Comparison of ENCODE assay signal across 8 mouse cellular contexts in genomic region chr9:119981183-119982179, GRCm38 (mm10). TPM values are rescaled to one million over a fixed set of nuclear protein-coding genes. Genes with fewer than 3 reads are reported as not detected.
DNase-seq lines count a peak whose midpoint lies in the region; ATAC-seq lines count a peak whose summit lies in the region.

No protein-coding gene starts in this region.

- under 1% methylated on average over 16 of the region's 16 CpGs for WGBS in embryonic facial prominence, embryonic 12.5 days
- under 1% methylated on average over 16 of the region's 16 CpGs for WGBS in heart, embryonic 12.5 days
- 2% methylated on average over 16 of the region's 16 CpGs for WGBS in kidney, embryonic 14.5 days
- under 1% methylated on average over 16 of the region's 16 CpGs for WGBS in lung, embryonic 15.5 days
- WGBS in neural tube, embryonic 15.5 days: 2% methylated on average over 16 of the region's 16 CpGs

- peaks cover 77% of the 10 kb centered on the region for H3K4me1 ChIP-seq in embryonic facial prominence, embryonic 12.5 days
- peaks cover 74% of the 10 kb centered on the region for H3K4me1 ChIP-seq in heart, embryonic 12.5 days (replicated peaks)
- peaks cover 60% of the 10 kb centered on the region for H3K4me1 ChIP-seq in kidney, embryonic 14.5 days (ENCODE audit: control insufficient read depth, insufficient read depth, low read length)
- peaks cover 75% of the 10 kb centered on the region for H3K4me1 ChIP-seq in lung, embryonic 15.5 days
- peaks cover 55% of the 10 kb centered on the region for H3K4me1 ChIP-seq in neural tube, embryonic 15.5 days

- peak; percentile 92 for DNase-seq in CD4-positive, CD25-positive, alpha-beta regulatory T cell, adult 2 months (ENCODE audit: low read depth, low spot score)
- DNase-seq in thymus, postnatal 4 days: peak; percentile 86

- peak overlapping the region; percentile 98 for H3K4me2 ChIP-seq in embryonic facial prominence, embryonic 12.5 days (replicated peaks)
- peak overlapping the region; percentile 94 for H3K4me2 ChIP-seq in heart, embryonic 12.5 days
- peak overlapping the region; percentile 87 for H3K4me2 ChIP-seq in kidney, embryonic 14.5 days (replicated peaks; ENCODE audit: low read depth, low read length)
- peak overlapping the region; percentile 96 for H3K4me2 ChIP-seq in lung, embryonic 15.5 days
- peak overlapping the region; percentile 94 for H3K4me2 ChIP-seq in neural tube, embryonic 15.5 days

- no peaks in the 10 kb centered on the region for H3K36me3 ChIP-seq in embryonic facial prominence, embryonic 12.5 days
- no peaks in the 10 kb centered on the region for H3K36me3 ChIP-seq in heart, embryonic 12.5 days
- H3K36me3 ChIP-seq in kidney, embryonic 14.5 days (ENCODE audit: control insufficient read depth, insufficient read depth, low read length): no peaks in the 10 kb centered on the region
- H3K36me3 ChIP-seq in lung, embryonic 15.5 days: no peaks in the 10 kb centered on the region
- H3K36me3 ChIP-seq in neural tube, embryonic 15.5 days: no peaks in the 10 kb centered on the region

- H3K4me3 ChIP-seq in embryonic facial prominence, embryonic 12.5 days: peak overlapping the region; percentile 66
- H3K4me3 ChIP-seq in heart, embryonic 12.5 days: peak overlapping the region; percentile 80
- H3K4me3 ChIP-seq in kidney, embryonic 14.5 days (ENCODE audit: low read length): peak overlapping the region; percentile 68
- H3K4me3 ChIP-seq in lung, embryonic 15.5 days: peak overlapping the region; percentile 85
- H3K4me3 ChIP-seq in neural tube, embryonic 15.5 days (replicated peaks): peak overlapping the region; percentile 64

- H3K27ac ChIP-seq in embryonic facial prominence, embryonic 12.5 days: peak overlapping the region; percentile 92
- peak overlapping the region; percentile 99 for H3K27ac ChIP-seq in heart, embryonic 12.5 days (ENCODE audit: poor library complexity, severe bottlenecking)
- H3K27ac ChIP-seq in kidney, embryonic 14.5 days (ENCODE audit: low read depth, low read length): peak overlapping the region; percentile 94
- H3K27ac ChIP-seq in lung, embryonic 15.5 days: peak overlapping the region; percentile 99
- H3K27ac ChIP-seq in neural tube, embryonic 15.5 days (replicated peaks): peak overlapping the region; percentile 76

- ATAC-seq in activated CD4-positive, CD25-positive, alpha-beta regulatory T cell, adult 4 months: peak; percentile 44
- peak; percentile 44; the same call in 1 of the 2 replicates for ATAC-seq in embryonic facial prominence, embryonic 12.5 days (ENCODE audit: insufficient number of reproducible peaks, insufficient read depth, low FRiP score, low TSS enrichment)
- peak; percentile 40 for ATAC-seq in heart, embryonic 12.5 days (ENCODE audit: insufficient number of reproducible peaks, low FRiP score)
- ATAC-seq in kidney, embryonic 14.5 days (ENCODE audit: low FRiP score, low TSS enrichment): peak; percentile 30
- ATAC-seq in lung, embryonic 15.5 days (ENCODE audit: borderline replicate concordance, extremely low read depth, low FRiP score, low TSS enrichment): peak; percentile 64
- ATAC-seq in neural tube, embryonic 15.5 days (ENCODE audit: low FRiP score): no peak

- H3K27me3 ChIP-seq in embryonic facial prominence, embryonic 12.5 days: no peaks in the 10 kb centered on the region
- no peaks in the 10 kb centered on the region for H3K27me3 ChIP-seq in heart, embryonic 12.5 days (replicated peaks)
- no peaks in the 10 kb centered on the region for H3K27me3 ChIP-seq in kidney, embryonic 14.5 days (ENCODE audit: control insufficient read depth, insufficient read depth, low read length)
- no peaks in the 10 kb centered on the region for H3K27me3 ChIP-seq in lung, embryonic 15.5 days
- peaks cover 7% of the 10 kb centered on the region for H3K27me3 ChIP-seq in neural tube, embryonic 15.5 days (replicated peaks)

- H3K9ac ChIP-seq in embryonic facial prominence, embryonic 12.5 days: peak overlapping the region; percentile 29; the same call in 1 of the 2 replicates
- H3K9ac ChIP-seq in heart, embryonic 12.5 days: peak overlapping the region; percentile 90
- H3K9ac ChIP-seq in kidney, embryonic 14.5 days (ENCODE audit: low read depth, low read length): peak overlapping the region; percentile 51
- H3K9ac ChIP-seq in lung, embryonic 15.5 days: peak overlapping the region; percentile 74
- H3K9ac ChIP-seq in neural tube, embryonic 15.5 days (replicated peaks): no peak overlapping the region

- H3K9me3 ChIP-seq in embryonic facial prominence, embryonic 12.5 days: no peaks in the 10 kb centered on the region
- H3K9me3 ChIP-seq in heart, embryonic 12.5 days (replicated peaks): no peaks in the 10 kb centered on the region
- no peaks in the 10 kb centered on the region for H3K9me3 ChIP-seq in kidney, embryonic 14.5 days (ENCODE audit: control insufficient read depth, low read length)
- H3K9me3 ChIP-seq in lung, embryonic 15.5 days: no peaks in the 10 kb centered on the region
- H3K9me3 ChIP-seq in neural tube, embryonic 15.5 days (replicated peaks): no peaks in the 10 kb centered on the region

RNA-seq across cellular contexts. Expression of gene Csrnp1, which starts 3.0 kb away (rescaled TPM):
- polyA plus RNA-seq in activated CD4-positive, CD25-positive, alpha-beta regulatory T cell, adult 4 months (2017; shearing (Covaris generic)): 10 to 100 TPM; 29.0 to 41.9 TPM
- polyA plus RNA-seq in embryonic facial prominence, embryonic 12.5 days (2016; fragmentation: Nextera tagmentation; extraction: Ambion mirVana): 3.4 and 4.6 TPM in 2 replicates
- polyA plus RNA-seq in heart, embryonic 12.5 days (2016; fragmentation: Nextera tagmentation; extraction: Ambion mirVana): 8.2 TPM in 2 replicates
- polyA plus RNA-seq in kidney, embryonic 14.5 days (2014; fragmentation: Nextera tagmentation; extraction: Ambion mirVana): 1.9 and 3.9 TPM in 2 replicates
- 8.2 and 8.7 TPM in 2 replicates for polyA plus RNA-seq in lung, embryonic 15.5 days (2015; fragmentation: Nextera tagmentation; extraction: Ambion mirVana)
- 1.4 and 3.4 TPM in 2 replicates for polyA plus RNA-seq in neural tube, embryonic 15.5 days (2015; fragmentation: Nextera tagmentation; extraction: Ambion mirVana)

RNA-seq across cellular contexts. Expression of gene Xirp1, which starts 41.9 kb away (rescaled TPM):
- not detected for polyA plus RNA-seq in activated CD4-positive, CD25-positive, alpha-beta regulatory T cell, adult 4 months (2017; shearing (Covaris generic))
- polyA plus RNA-seq in embryonic facial prominence, embryonic 12.5 days (2016; fragmentation: Nextera tagmentation; extraction: Ambion mirVana): 0.33 and 0.37 TPM in 2 replicates
- polyA plus RNA-seq in heart, embryonic 12.5 days (2016; fragmentation: Nextera tagmentation; extraction: Ambion mirVana): 82.9 and 92.6 TPM in 2 replicates
- polyA plus RNA-seq in kidney, embryonic 14.5 days (2014; fragmentation: Nextera tagmentation; extraction: Ambion mirVana): not detected in 2 replicates
- polyA plus RNA-seq in lung, embryonic 15.5 days (2015; fragmentation: Nextera tagmentation; extraction: Ambion mirVana): 0.96 and 1.3 TPM in 2 replicates
- polyA plus RNA-seq in neural tube, embryonic 15.5 days (2015; fragmentation: Nextera tagmentation; extraction: Ambion mirVana): 0.09 and 0.14 TPM in 2 replicates

RNA-seq across cellular contexts. Expression of gene Ttc21a, which starts 44.1 kb away (rescaled TPM):
- polyA plus RNA-seq in activated CD4-positive, CD25-positive, alpha-beta regulatory T cell, adult 4 months (2017; shearing (Covaris generic)): not detected
- 0.23 and 0.37 TPM in 2 replicates for polyA plus RNA-seq in embryonic facial prominence, embryonic 12.5 days (2016; fragmentation: Nextera tagmentation; extraction: Ambion mirVana)
- polyA plus RNA-seq in heart, embryonic 12.5 days (2016; fragmentation: Nextera tagmentation; extraction: Ambion mirVana): 0.23 and 0.53 TPM in 2 replicates
- polyA plus RNA-seq in kidney, embryonic 14.5 days (2014; fragmentation: Nextera tagmentation; extraction: Ambion mirVana): 0.06 and 0.19 TPM in 2 replicates
- 0.67 and 1.1 TPM in 2 replicates for polyA plus RNA-seq in lung, embryonic 15.5 days (2015; fragmentation: Nextera tagmentation; extraction: Ambion mirVana)
- 0.74 and 0.80 TPM in 2 replicates for polyA plus RNA-seq in neural tube, embryonic 15.5 days (2015; fragmentation: Nextera tagmentation; extraction: Ambion mirVana)

RNA-seq across cellular contexts. Expression of gene Gorasp1, which starts 44.1 kb away (rescaled TPM):
- polyA plus RNA-seq in activated CD4-positive, CD25-positive, alpha-beta regulatory T cell, adult 4 months (2017; shearing (Covaris generic)): 1 to 10 TPM; 3.9 to 4.6 TPM
- polyA plus RNA-seq in embryonic facial prominence, embryonic 12.5 days (2016; fragmentation: Nextera tagmentation; extraction: Ambion mirVana): 27.0 and 28.8 TPM in 2 replicates
- 21.7 and 21.8 TPM in 2 replicates for polyA plus RNA-seq in heart, embryonic 12.5 days (2016; fragmentation: Nextera tagmentation; extraction: Ambion mirVana)
- 17.8 and 22.1 TPM in 2 replicates for polyA plus RNA-seq in kidney, embryonic 14.5 days (2014; fragmentation: Nextera tagmentation; extraction: Ambion mirVana)
- polyA plus RNA-seq in lung, embryonic 15.5 days (2015; fragmentation: Nextera tagmentation; extraction: Ambion mirVana): 31.1 and 35.6 TPM in 2 replicates
- polyA plus RNA-seq in neural tube, embryonic 15.5 days (2015; fragmentation: Nextera tagmentation; extraction: Ambion mirVana): 24.0 and 25.7 TPM in 2 replicates

Comparison
In these comparisons a context has a peak if more than half of its experiments do, and no peak if none do; other contexts are left out.
1. RNA of gene Xirp1, which starts 41.9 kb away (polyA plus RNA-seq): 82.9 to 92.6 TPM in heart, embryonic 12.5 days; 0.96 to 1.3 TPM in lung, embryonic 15.5 days, 0.33 to 0.37 TPM in embryonic facial prominence, embryonic 12.5 days, 0.09 to 0.14 TPM in neural tube, embryonic 15.5 days, not detected in activated CD4-positive, CD25-positive, alpha-beta regulatory T cell, adult 4 months and not detected in kidney, embryonic 14.5 days; every median in the first group is over 10 times any median in the second.
2. Peak in every context shown above with its lines, with median percentiles within 50 percentile points of each other: H3K27ac ChIP-seq, H3K4me2 ChIP-seq and H3K4me3 ChIP-seq.